Mouse (Mus musculus) liver, embryonic 15.5 days (tissue): Measurements from ENCODE around the gene Dnajb4. TPM values are rescaled to one million over a fixed set of nuclear protein-coding genes. Genes with fewer than 3 reads are reported as not detected.

ENCODE experiments used
- ATAC-seq: fragments of 200-750 bp; cut with Nextera tagmentation; 2 replicates; pipeline ENCODE4 v1.8.0; 2017; ENCODE audit warnings: moderate number of reproducible peaks, mild to moderate bottlenecking, moderate library complexity; ENCODE audit not compliant: insufficient read depth
- H3K27ac ChIP-seq: fragments of 300-500 bp; sonication (generic); replicated peaks from 2 replicates; pipeline ENCODE4 v1.5.1; 2015; ENCODE audit warnings: mild to moderate bottlenecking, inconsistent platforms
- H3K27me3 ChIP-seq: fragments of 300-500 bp; sonication (generic); 2 replicates; pipeline ENCODE4 v1.6.1; 2015; ENCODE audit warnings: mild to moderate bottlenecking, inconsistent platforms
- H3K36me3 ChIP-seq: fragments of 300-500 bp; sonication (generic); replicated peaks from 2 replicates; pipeline ENCODE4 v1.6.1; 2015; ENCODE audit warnings: moderate library complexity, mild to moderate bottlenecking, inconsistent platforms
- H3K4me1 ChIP-seq: fragments of 300-500 bp; sonication (generic); replicated peaks from 2 replicates; pipeline ENCODE4 v1.6.1; 2015; ENCODE audit warnings: inconsistent platforms
- H3K4me2 ChIP-seq: fragments of 300-500 bp; sonication (generic); 2 replicates; pipeline ENCODE4 v1.6.1; 2015; ENCODE audit warnings: moderate library complexity, mild to moderate bottlenecking, inconsistent platforms
- H3K4me3 ChIP-seq: fragments of 300-500 bp; sonication (generic); replicated peaks from 2 replicates; pipeline ENCODE4 v1.5.1; 2015; ENCODE audit warnings: mild to moderate bottlenecking, inconsistent platforms
- H3K9ac ChIP-seq: fragments of 300-500 bp; sonication (generic); 2 replicates; pipeline ENCODE4 v1.6.1; 2015; ENCODE audit warnings: moderate library complexity, mild to moderate bottlenecking, inconsistent platforms
- H3K9me3 ChIP-seq: fragments of 300-500 bp; sonication (generic); replicated peaks from 2 replicates; pipeline ENCODE4 v1.6.1; 2016; ENCODE audit warnings: inconsistent platforms
- WGBS: fragments of 180-500 bp; shearing (Covaris S2); methylation state at CpG from one replicate; pipeline ENCODE4 v1.1.7; 2015; ENCODE audit warnings: mixed read lengths; ENCODE audit not compliant: insufficient replicate concordance; 5-methylcytosine and 5-hydroxymethylcytosine counted together
- polyA plus RNA-seq: library from polyadenylated mRNA; unstranded; fragments of >200 nt; fragmentation: Nextera tagmentation; extraction: Ambion mirVana; gene quantifications from 2 replicates; pipeline ENCODE4 v1.2.1, GENCODE M21; 2015

Dnajb4 gene
- polyA plus RNA-seq, 1 experiment from 2014 or later, result 36.8 TPM

GRCm38 (mm10) chr3:152235238-152235637 lies 25.1 kb upstream of the Dnajb4 start:
- Histone ChIP-seq H3K9ac (no peak overlapping the region), H3K27ac (no peak overlapping the region), H3K36me3 (peaks cover 70% of the 10 kb centered on the region), H3K4me1 (peaks cover 16% of the 10 kb centered on the region; the same call in 1 of the 2 replicates), H3K9me3 (no peaks in the 10 kb centered on the region), H3K4me3 (no peak overlapping the region), H3K4me2 (no peak overlapping the region), H3K27me3 (no peaks in the 10 kb centered on the region)
- WGBS, result 90% methylated on average over 1 of the region's 1 CpGs
- no peak for ATAC-seq

- H3K4me3 ChIP-seq, result no peak overlapping the region
- H3K36me3 ChIP-seq, result peaks cover 78% of the 10 kb centered on the region
- H3K4me2 ChIP-seq, result no peak overlapping the region
- H3K9me3 ChIP-seq, result no peaks in the 10 kb centered on the region
- WGBS, result 55% methylated on average over 6 of the region's 6 CpGs
- no peak overlapping the region; the same call in 1 of the 2 replicates for H3K27ac ChIP-seq
- H3K9ac ChIP-seq, result no peak overlapping the region
- peak; percentile 76 for ATAC-seq
- H3K27me3 ChIP-seq, result no peaks in the 10 kb centered on the region
- H3K4me1 ChIP-seq, result peaks cover 15% of the 10 kb centered on the region; the same call in 1 of the 2 replicates
Measured at GRCm38 (mm10) chr3:152231333-152232100, 21.4 kb upstream of the Dnajb4 start.

GRCm38 (mm10) chr3:152229271-152229670 lies 19.2 kb upstream of the Dnajb4 start:
- WGBS, result 87% methylated on average over 5 of the region's 5 CpGs
- peaks cover 15% of the 10 kb centered on the region; the same call in 1 of the 2 replicates for H3K4me1 ChIP-seq
- no peak overlapping the region for H3K9ac ChIP-seq
- no peak overlapping the region for H3K4me2 ChIP-seq
- H3K9me3 ChIP-seq, result no peaks in the 10 kb centered on the region
- no peak overlapping the region for H3K4me3 ChIP-seq
- no peak for ATAC-seq
- no peaks in the 10 kb centered on the region for H3K27me3 ChIP-seq
- H3K36me3 ChIP-seq, result peaks cover 86% of the 10 kb centered on the region
- no peak overlapping the region for H3K27ac ChIP-seq

GRCm38 (mm10) chr3:152228843-152229242 lies 18.7 kb upstream of the Dnajb4 start:
- 56% methylated on average over 7 of the region's 7 CpGs for WGBS
- no peak overlapping the region for H3K27ac ChIP-seq
- peaks cover 86% of the 10 kb centered on the region for H3K36me3 ChIP-seq

GRCm38 (mm10) chr3:152225906-152226305 lies 15.8 kb upstream of the Dnajb4 start:
- WGBS, result 89% methylated on average over 7 of the region's 7 CpGs
- no peak for ATAC-seq

More at GRCm38 (mm10) chr3:152228843-152229242, 18.7 kb upstream of the Dnajb4 start:
- no peak overlapping the region for H3K4me2 ChIP-seq
- H3K9ac ChIP-seq, result no peak overlapping the region
- H3K27me3 ChIP-seq, result no peaks in the 10 kb centered on the region
- peaks cover 15% of the 10 kb centered on the region; the same call in 1 of the 2 replicates for H3K4me1 ChIP-seq
- H3K4me3 ChIP-seq, result no peak overlapping the region
- ATAC-seq, result no peak
- no peaks in the 10 kb centered on the region for H3K9me3 ChIP-seq

GRCm38 (mm10) chr3:152224918-152225317 lies 14.8 kb upstream of the Dnajb4 start:
- no peaks in the 10 kb centered on the region for H3K9me3 ChIP-seq
- no peaks in the 10 kb centered on the region for H3K27me3 ChIP-seq
- no peak overlapping the region for H3K27ac ChIP-seq
- peaks cover 91% of the 10 kb centered on the region for H3K36me3 ChIP-seq
- peaks cover 2% of the 10 kb centered on the region; the same call in 1 of the 2 replicates for H3K4me1 ChIP-seq
- H3K4me3 ChIP-seq, result no peak overlapping the region
- H3K4me2 ChIP-seq, result no peak overlapping the region
- ATAC-seq, result no peak
- no peak overlapping the region for H3K9ac ChIP-seq

More at GRCm38 (mm10) chr3:152225906-152226305, 15.8 kb upstream of the Dnajb4 start:
- Histone ChIP-seq H3K9ac (no peak overlapping the region), H3K4me3 (no peak overlapping the region), H3K27me3 (no peaks in the 10 kb centered on the region), H3K4me2 (no peak overlapping the region), H3K9me3 (no peaks in the 10 kb centered on the region), H3K27ac (no peak overlapping the region), H3K4me1 (peaks cover 7% of the 10 kb centered on the region; the same call in 1 of the 2 replicates), H3K36me3 (peaks cover 90% of the 10 kb centered on the region)

GRCm38 (mm10) chr3:152213416-152213815 lies 3.3 kb upstream of the Dnajb4 start:
- H3K4me3 ChIP-seq, result no peak overlapping the region
- peaks cover 27% of the 10 kb centered on the region for H3K4me1 ChIP-seq
- no peaks in the 10 kb centered on the region for H3K27me3 ChIP-seq
- no peak overlapping the region for H3K9ac ChIP-seq
- 30% methylated on average over 3 of the region's 3 CpGs for whole genome bisulfite sequencing
- peaks cover 44% of the 10 kb centered on the region for H3K36me3 ChIP-seq
- peak overlapping the region; percentile 81 for H3K4me2 ChIP-seq
- no peak overlapping the region for H3K27ac ChIP-seq
- no peak for ATAC-seq
- no peaks in the 10 kb centered on the region for H3K9me3 ChIP-seq

GRCm38 (mm10) chr3:152211731-152212279 lies 1.7 kb upstream of the Dnajb4 start:
- Histone ChIP-seq H3K27me3 (no peaks in the 10 kb centered on the region), H3K36me3 (peaks cover 37% of the 10 kb centered on the region), H3K9ac (peak overlapping the region; percentile 98), H3K4me3 (peak overlapping the region; percentile 97), H3K4me2 (peak overlapping the region; percentile 81), H3K9me3 (no peaks in the 10 kb centered on the region), H3K4me1 (peaks cover 38% of the 10 kb centered on the region), H3K27ac (peak overlapping the region; percentile 97)
- no peak for ATAC-seq
- under 1% methylated on average over 7 of the region's 7 CpGs for WGBS

GRCm38 (mm10) chr3:152210728-152211391 lies 758 bp upstream of the Dnajb4 start:
- WGBS, result under 1% methylated on average over 67 of the region's 68 CpGs
- Histone ChIP-seq H3K36me3 (peaks cover 29% of the 10 kb centered on the region), H3K4me3 (peak overlapping the region; percentile 97), H3K4me2 (peak overlapping the region; percentile 81), H3K27ac (peak overlapping the region; percentile 97), H3K9me3 (no peaks in the 10 kb centered on the region), H3K27me3 (no peaks in the 10 kb centered on the region), H3K4me1 (peaks cover 38% of the 10 kb centered on the region), H3K9ac (peak overlapping the region; percentile 98)
- peak; percentile 49 for ATAC-seq

GRCm38 (mm10) chr3:152209177-152209966 lies 730 bp downstream of the Dnajb4 start:
- H3K4me2 ChIP-seq, result peak overlapping the region; percentile 78
- peak overlapping the region; percentile 97 for H3K27ac ChIP-seq
- WGBS, result 3% methylated on average over 25 of the region's 25 CpGs
- peaks cover 38% of the 10 kb centered on the region for H3K4me1 ChIP-seq
- no peaks in the 10 kb centered on the region for H3K9me3 ChIP-seq
- H3K9ac ChIP-seq, result peak overlapping the region; percentile 98
- peak overlapping the region; percentile 97 for H3K4me3 ChIP-seq
- no peaks in the 10 kb centered on the region for H3K27me3 ChIP-seq
- H3K36me3 ChIP-seq, result peaks cover 18% of the 10 kb centered on the region; the same call in 1 of the 2 replicates
- peak; percentile 12 for ATAC-seq
